Mouse (Mus musculus) neural tube, embryonic 11.5 days (tissue): Measurements from ENCODE around the gene Amh. TPM values are rescaled to one million over a fixed set of nuclear protein-coding genes. Genes with fewer than 3 reads are reported as not detected.

Source experiments
- ATAC-seq: fragments of 200-750 bp; cut with Nextera tagmentation; 2 replicates; pipeline ENCODE4 v1.8.0; 2017; ENCODE audit warnings: moderate number of reproducible peaks, mild to moderate bottlenecking, moderate TSS enrichment, moderate library complexity; ENCODE audit not compliant: insufficient read depth, low FRiP score, low TSS enrichment
- DNase-seq: peaks from one replicate; pipeline ENCODE4 v3.0.0-alpha.2; 2015; ENCODE audit warnings: low spot score
- H3K27ac ChIP-seq: fragments of 300-500 bp; sonication (generic); 2 replicates; pipeline ENCODE4 v1.5.1; 2014; ENCODE audit warnings: low read depth, mild to moderate bottlenecking, low read length
- H3K27me3 ChIP-seq: fragments of 300-500 bp; sonication (generic); 2 replicates; pipeline ENCODE4 v1.6.1; 2014; ENCODE audit warnings: mild to moderate bottlenecking, low read length, mixed read lengths; ENCODE audit not compliant: control insufficient read depth, insufficient read depth
- H3K36me3 ChIP-seq: fragments of 300-500 bp; sonication (generic); 2 replicates; pipeline ENCODE4 v1.6.1; 2014; ENCODE audit warnings: mild to moderate bottlenecking, low read length, moderate library complexity, mixed read lengths; ENCODE audit not compliant: control insufficient read depth, insufficient read depth
- H3K4me1 ChIP-seq: fragments of 300-500 bp; sonication (generic); 2 replicates; pipeline ENCODE4 v1.6.1; 2014; ENCODE audit warnings: low read length, mixed read lengths; ENCODE audit not compliant: control insufficient read depth, insufficient read depth
- H3K4me2 ChIP-seq: fragments of 300-500 bp; sonication (generic); 2 replicates; pipeline ENCODE4 v1.6.1; 2014; ENCODE audit warnings: low read depth, mild to moderate bottlenecking, moderate library complexity
- H3K4me3 ChIP-seq: fragments of 300-500 bp; sonication (generic); 2 replicates; pipeline ENCODE4 v1.5.1; 2014; ENCODE audit warnings: low read depth, low read length
- H3K9ac ChIP-seq: fragments of 300-500 bp; sonication (generic); 2 replicates; pipeline ENCODE4 v1.6.1; 2014; ENCODE audit warnings: mild to moderate bottlenecking, low read length
- H3K9me3 ChIP-seq: fragments of 300-500 bp; sonication (generic); 2 replicates; pipeline ENCODE4 v1.6.1; 2016; ENCODE audit warnings: low read length; ENCODE audit not compliant: control insufficient read depth
- WGBS: fragments of 180-500 bp; shearing (Covaris S2); extraction: QIAGEN DNeasy Blood & Tissue Kit; methylation state at CpG from one replicate; pipeline ENCODE4 v1.1.7; 2014; 5-methylcytosine and 5-hydroxymethylcytosine counted together
- polyA plus RNA-seq: library from polyadenylated mRNA; unstranded; fragments of >200 nt; fragmentation: Nextera tagmentation; extraction: Ambion mirVana; gene quantifications from 2 replicates; pipeline ENCODE4 v1.2.1, GENCODE M21; 2014

Amh gene
- polyA plus RNA-seq, 1 experiment from 2014 or later: not detected

GRCm38 (mm10) chr10:80776358-80776869 lies 28.6 kb upstream of the Amh start:
- H3K9me3 ChIP-seq: no peaks in the 10 kb centered on the region
- H3K9ac ChIP-seq: no peak overlapping the region
- H3K27ac ChIP-seq: no peak overlapping the region
- H3K4me1 ChIP-seq: no peaks in the 10 kb centered on the region
- DNase-seq: no peak
- no peak overlapping the region for H3K4me2 ChIP-seq
- ATAC-seq: no peak
- no peaks in the 10 kb centered on the region for H3K27me3 ChIP-seq
- H3K4me3 ChIP-seq: no peak overlapping the region
- H3K36me3 ChIP-seq: peaks cover 32% of the 10 kb centered on the region
- WGBS: 96% methylated on average over 6 of the region's 6 CpGs

DNA sequence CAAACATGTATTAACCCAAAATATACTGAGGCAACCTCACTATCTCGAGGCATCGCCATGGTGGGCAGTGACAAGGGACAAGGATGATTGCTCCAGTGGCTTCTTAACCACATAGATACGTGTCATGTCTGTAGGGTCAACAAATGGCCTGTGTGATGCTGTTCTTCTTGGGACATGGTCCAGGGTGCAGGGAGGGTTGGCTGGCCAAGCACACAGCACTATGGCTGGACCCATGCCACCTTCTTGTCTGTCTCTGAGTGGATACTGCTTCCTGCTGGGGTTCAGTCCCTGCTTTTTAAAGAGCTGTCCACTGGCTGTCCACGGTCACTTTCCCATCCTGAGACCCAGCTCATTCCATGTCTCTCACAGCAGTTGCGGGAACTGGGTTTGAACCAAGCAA lies 27.9 kb upstream of the Amh start:
- no peaks in the 10 kb centered on the region for H3K27me3 ChIP-seq
- H3K9me3 ChIP-seq: no peaks in the 10 kb centered on the region
- no peak for DNase-seq
- H3K4me3 ChIP-seq: no peak overlapping the region
- no peak overlapping the region for H3K4me2 ChIP-seq
- no peak overlapping the region for H3K9ac ChIP-seq
- ATAC-seq: no peak
- no peaks in the 10 kb centered on the region for H3K4me1 ChIP-seq
- no peak overlapping the region for H3K27ac ChIP-seq
- peaks cover 33% of the 10 kb centered on the region for H3K36me3 ChIP-seq
- 91% methylated on average over 5 of the region's 5 CpGs for WGBS

DNA sequence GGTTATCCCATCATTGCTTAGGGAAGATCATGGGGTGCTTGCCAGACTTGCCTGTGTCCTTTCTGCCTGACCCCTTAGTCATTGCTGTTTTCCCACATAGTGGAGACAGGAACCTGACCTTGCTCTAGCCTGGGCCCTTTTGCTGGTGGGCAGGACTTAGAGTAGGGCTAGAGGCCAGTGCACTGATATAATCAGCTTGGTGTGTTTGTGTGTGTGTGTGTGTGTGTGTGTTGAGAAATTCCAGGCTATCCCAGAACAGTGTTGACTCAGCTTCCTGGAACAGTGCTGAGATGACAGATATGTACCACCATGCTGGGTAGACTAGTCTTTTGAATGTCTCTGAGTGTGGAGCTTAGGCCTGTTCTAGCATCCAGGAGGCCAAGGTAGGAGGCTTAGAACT lies 25.5 kb upstream of the Amh start:
- no peak overlapping the region for H3K27ac ChIP-seq
- H3K4me3 ChIP-seq: no peak overlapping the region
- H3K9ac ChIP-seq: no peak overlapping the region
- no peaks in the 10 kb centered on the region for H3K27me3 ChIP-seq
- no peaks in the 10 kb centered on the region for H3K9me3 ChIP-seq
- no peak overlapping the region for H3K4me2 ChIP-seq
- DNase-seq (no peak), ATAC-seq (no peak)
- no peaks in the 10 kb centered on the region for H3K4me1 ChIP-seq
- peaks cover 40% of the 10 kb centered on the region for H3K36me3 ChIP-seq

GRCm38 (mm10) chr10:80784302-80784701 lies 20.7 kb upstream of the Amh start:
- Histone ChIP-seq H3K36me3 (peaks cover 66% of the 10 kb centered on the region), H3K27me3 (no peaks in the 10 kb centered on the region), H3K4me2 (no peak overlapping the region), H3K27ac (no peak overlapping the region), H3K4me3 (no peak overlapping the region), H3K9me3 (no peaks in the 10 kb centered on the region), H3K9ac (no peak overlapping the region), H3K4me1 (no peaks in the 10 kb centered on the region)
- WGBS: 97% methylated on average over 2 of the region's 2 CpGs
- no peak for ATAC-seq
- DNase-seq: no peak

- Histone ChIP-seq H3K36me3 (peaks cover 64% of the 10 kb centered on the region), H3K27ac (no peak overlapping the region), H3K9ac (no peak overlapping the region), H3K9me3 (no peaks in the 10 kb centered on the region), H3K4me3 (no peak overlapping the region), H3K4me1 (no peaks in the 10 kb centered on the region), H3K27me3 (no peaks in the 10 kb centered on the region), H3K4me2 (no peak overlapping the region)
- 85% methylated on average over 12 of the region's 12 CpGs for WGBS
- no peak for ATAC-seq
- DNase-seq: no peak
These were observed 20.2 kb upstream of the Amh start for GRCm38 (mm10) chr10:80784871-80785270.

- DNase-seq (no peak), ATAC-seq (no peak)
- Histone ChIP-seq H3K4me2 (no peak overlapping the region), H3K27me3 (no peaks in the 10 kb centered on the region), H3K36me3 (peaks cover 68% of the 10 kb centered on the region), H3K9me3 (no peaks in the 10 kb centered on the region), H3K9ac (no peak overlapping the region), H3K27ac (no peak overlapping the region), H3K4me1 (no peaks in the 10 kb centered on the region), H3K4me3 (no peak overlapping the region)
- 95% methylated on average over 11 of the region's 11 CpGs for WGBS
These were observed 19.1 kb upstream of the Amh start for GRCm38 (mm10) chr10:80785963-80786362.

- Histone ChIP-seq H3K4me3 (no peak overlapping the region), H3K36me3 (peaks cover 64% of the 10 kb centered on the region), H3K4me2 (no peak overlapping the region), H3K27ac (no peak overlapping the region), H3K9ac (no peak overlapping the region), H3K9me3 (no peaks in the 10 kb centered on the region), H3K4me1 (no peaks in the 10 kb centered on the region), H3K27me3 (no peaks in the 10 kb centered on the region)
- no peak for DNase-seq
- 84% methylated on average over 2 of the region's 2 CpGs for WGBS
- ATAC-seq: no peak
These were observed 17.5 kb upstream of the Amh start for GRCm38 (mm10) chr10:80787517-80787916.

GRCm38 (mm10) chr10:80790761-80791404 lies 14.2 kb upstream of the Amh start:
- H3K4me1 ChIP-seq: no peaks in the 10 kb centered on the region
- ATAC-seq (no peak), DNase-seq (no peak)
- H3K27ac ChIP-seq: no peak overlapping the region
- H3K9ac ChIP-seq: no peak overlapping the region
- WGBS: 92% methylated on average over 18 of the region's 19 CpGs
- H3K4me2 ChIP-seq: no peak overlapping the region
- H3K36me3 ChIP-seq: peaks cover 46% of the 10 kb centered on the region
- H3K27me3 ChIP-seq: no peaks in the 10 kb centered on the region
- H3K9me3 ChIP-seq: no peaks in the 10 kb centered on the region
- no peak overlapping the region for H3K4me3 ChIP-seq

GRCm38 (mm10) chr10:80791476-80792174 lies 13.4 kb upstream of the Amh start:
- no peak overlapping the region for H3K27ac ChIP-seq
- no peak overlapping the region for H3K4me3 ChIP-seq
- DNase-seq: no peak
- H3K4me1 ChIP-seq: peaks cover 2% of the 10 kb centered on the region
- ATAC-seq: no peak
- WGBS: 83% methylated on average over 33 of the region's 33 CpGs
- H3K9me3 ChIP-seq: no peaks in the 10 kb centered on the region
- peaks cover 40% of the 10 kb centered on the region for H3K36me3 ChIP-seq
- H3K27me3 ChIP-seq: no peaks in the 10 kb centered on the region
- H3K4me2 ChIP-seq: no peak overlapping the region
- H3K9ac ChIP-seq: no peak overlapping the region
